Mouse (Mus musculus) 416B (cell line): ENCODE measurements at regions not wholly inside any gene's neighbourhood (a gene's known extent, or its start where the extent isn't known, plus 50 kb on each side); places are given as distances from the start of the nearest gene placed in this dataset.
A peak's percentile ranks its signal among the peaks of the same experiment; 100 is the strongest.

Source experiments
- DNase-seq: peaks from one replicate; pipeline ENCODE4 v3.0.0; 2011; ENCODE audit warnings: low read depth

- DNase-seq: no peak
These were observed 990.7 kb downstream of the Pdha2 start for GRCm38 (mm10) chr3:140221478-140221877.

- DNase-seq: peak; percentile 13
These were observed 981.4 kb downstream of the Pdha2 start for GRCm38 (mm10) chr3:140230712-140231111.

- no peak for DNase-seq
These were observed 979.0 kb downstream of the Pdha2 start for GRCm38 (mm10) chr3:140233144-140233543.

GRCm38 (mm10) chr3:140233809-140234208 lies 978.3 kb downstream of the Pdha2 start:
- DNase-seq: no peak

GRCm38 (mm10) chr3:140239276-140239675 lies 972.9 kb downstream of the Pdha2 start:
- no peak for DNase-seq
